Mouse (Mus musculus) MEL (cell line): ENCODE data around the gene Dhrs7b. TPM values are rescaled to one million over a fixed set of nuclear protein-coding genes. Genes with fewer than 3 reads are reported as not detected.

Source experiments
- DNase-seq: peaks from one replicate; pipeline ENCODE4 v3.0.0; 2011; ENCODE audit warnings: low read depth, low spot score
- H3K27ac ChIP-seq: 2 replicates; pipeline ENCODE4 v1.5.1; 2012; ENCODE audit warnings: low read depth, mild to moderate bottlenecking, control low read depth, low read length, moderate library complexity; ENCODE audit not compliant: control insufficient read depth
- H3K27me3 ChIP-seq, 2 experiments: fragments of 150-350 bp in 1 of 2; sonication (generic) in 1 of 2; 2 replicates each; pipeline ENCODE4 v1.6.1; 2012; ENCODE audit warnings: low read length in 2 of 2, mild to moderate bottlenecking in 2 of 2, improper control_type of control experiment in 1 of 2, moderate library complexity in 1 of 2; ENCODE audit not compliant: insufficient read depth in 2 of 2, control insufficient read depth in 1 of 2
- H3K36me3 ChIP-seq, 2 experiments: 2 replicates each; pipeline ENCODE4 v1.6.1; 2012 to 2014; ENCODE audit warnings: low read length in 2 of 2, improper control_type of control experiment in 1 of 2, inconsistent platforms in 1 of 2, mild to moderate bottlenecking in 1 of 2; ENCODE audit not compliant: insufficient read depth in 2 of 2, control insufficient read depth in 1 of 2
- H3K4me1 ChIP-seq, 2 experiments: fragments of 150-350 bp in 1 of 2; sonication (generic) in 1 of 2; 2 replicates each; pipeline ENCODE4 v1.6.1; 2012; ENCODE audit warnings: low read length in 2 of 2, improper control_type of control experiment in 1 of 2, mild to moderate bottlenecking in 1 of 2; ENCODE audit not compliant: insufficient read depth in 2 of 2, control insufficient read depth in 1 of 2
- H3K4me3 ChIP-seq, 2 experiments: fragments of 150-350 bp in 1 of 2; sonication (generic) in 1 of 2; 2 replicates each; pipeline ENCODE4 v1.5.1; 2012; ENCODE audit warnings: low read depth in 2 of 2, low read length in 2 of 2, mild to moderate bottlenecking in 2 of 2, moderate library complexity in 2 of 2, control low read depth in 1 of 2, improper control_type of control experiment in 1 of 2; ENCODE audit not compliant: control insufficient read depth in 1 of 2, insufficient read depth in 1 of 2
- H3K79me2 ChIP-seq: 2 replicates; pipeline ENCODE4 v1.6.1; 2012; ENCODE audit warnings: mild to moderate bottlenecking, low read length, moderate library complexity; ENCODE audit not compliant: control insufficient read depth, poor library complexity, insufficient read depth
- H3K9ac ChIP-seq: 2 replicates; pipeline ENCODE4 v1.6.1; 2012; ENCODE audit warnings: low read depth, mild to moderate bottlenecking, control low read depth, low read length, moderate library complexity; ENCODE audit not compliant: control insufficient read depth, poor library complexity, severe bottlenecking
- H3K9me3 ChIP-seq: fragments of 150-350 bp; sonication (generic); replicated peaks from 2 replicates; pipeline ENCODE4 v1.6.1; 2012; ENCODE audit warnings: mild to moderate bottlenecking, low read length, improper control_type of control experiment, moderate library complexity; ENCODE audit not compliant: insufficient read depth
- BHLHE40 ChIP-seq: IDR thresholded peaks from 2 replicates; pipeline ENCODE4 v1.6.1; 2012; ENCODE audit warnings: low read depth, mild to moderate bottlenecking, inconsistent platforms, low read length, improper control_type of control experiment, borderline replicate concordance
- CTCF ChIP-seq, 3 experiments: IDR thresholded peaks in 2 of 3; conservative IDR thresholded peaks in 1 of 3; 2 replicates each; pipeline ENCODE4 v1.5.1; 2011 to 2012; ENCODE audit warnings: low read length in 3 of 3, low read depth in 2 of 3, mild to moderate bottlenecking in 2 of 3, improper control_type of control experiment in 1 of 3, inconsistent platforms in 1 of 3, mixed read lengths in 1 of 3, moderate library complexity in 1 of 3; ENCODE audit not compliant: control insufficient read depth in 1 of 3, insufficient read depth in 1 of 3, poor library complexity in 1 of 3, severe bottlenecking in 1 of 3
- ELF1 ChIP-seq: IDR thresholded peaks from 2 replicates; pipeline ENCODE4 v1.6.1; 2014; ENCODE audit warnings: low read depth, mild to moderate bottlenecking, inconsistent platforms, low read length, improper control_type of control experiment, moderate library complexity
- EP300 ChIP-seq, 2 experiments: IDR thresholded peaks; 2 replicates each; pipeline ENCODE4 v1.6.1; 2011; ENCODE audit warnings: improper control_type of control experiment in 2 of 2, low read length in 2 of 2, low read depth in 1 of 2, mild to moderate bottlenecking in 1 of 2
- GABPA ChIP-seq: IDR thresholded peaks from 2 replicates; pipeline ENCODE4 v1.6.1; 2012; ENCODE audit warnings: low read depth, mild to moderate bottlenecking, inconsistent platforms, low read length, improper control_type of control experiment, moderate library complexity
- JUND ChIP-seq: IDR thresholded peaks from 2 replicates; pipeline ENCODE4 v1.6.1; 2011; ENCODE audit warnings: low read depth, mild to moderate bottlenecking, improper control_type of control experiment, low read length
- KAT2A ChIP-seq: conservative IDR thresholded peaks from 2 replicates; pipeline ENCODE4 v1.6.1; 2012; ENCODE audit warnings: low read depth, low read length, improper control_type of control experiment, inconsistent platforms
- MAFK ChIP-seq: IDR thresholded peaks from 2 replicates; pipeline ENCODE4 v1.6.1; 2011; ENCODE audit warnings: low read depth, mild to moderate bottlenecking, low read length, improper control_type of control experiment, borderline replicate concordance
- MAZ ChIP-seq: IDR thresholded peaks from 2 replicates; pipeline ENCODE4 v1.6.1; 2012; ENCODE audit warnings: low read depth, mild to moderate bottlenecking, inconsistent platforms, low read length, improper control_type of control experiment
- MEF2A ChIP-seq: IDR thresholded peaks from 2 replicates; pipeline ENCODE4 v1.6.1; 2014; ENCODE audit warnings: low read depth, mild to moderate bottlenecking, inconsistent platforms, low read length, improper control_type of control experiment; ENCODE audit not compliant: poor library complexity, insufficient replicate concordance, severe bottlenecking; ENCODE audit errors: extremely low read depth
- MXI1 ChIP-seq: IDR thresholded peaks from 2 replicates; pipeline ENCODE4 v1.6.1; 2011; ENCODE audit warnings: mild to moderate bottlenecking, low read depth, low read length, improper control_type of control experiment
- MYC ChIP-seq: IDR thresholded peaks from 2 replicates; pipeline ENCODE4 v1.6.1; 2011; ENCODE audit warnings: low read depth, mild to moderate bottlenecking, low read length, improper control_type of control experiment, moderate library complexity
- NELFE ChIP-seq: IDR thresholded peaks from 2 replicates; pipeline ENCODE4 v1.6.1; 2011; ENCODE audit warnings: low read depth, low read length, improper control_type of control experiment
- POLR2AphosphoS5 ChIP-seq: IDR thresholded peaks from 2 replicates; pipeline ENCODE4 v1.6.1; 2012; ENCODE audit warnings: low read depth, borderline replicate concordance, mild to moderate bottlenecking, inconsistent platforms, low read length, moderate library complexity, mixed read lengths
- RAD21 ChIP-seq: IDR thresholded peaks from 2 replicates; pipeline ENCODE4 v1.6.1; 2011; ENCODE audit warnings: mild to moderate bottlenecking, low read depth, low read length, improper control_type of control experiment
- RCOR1 ChIP-seq: IDR thresholded peaks from 2 replicates; pipeline ENCODE4 v1.6.1; 2012; ENCODE audit warnings: low read depth, mild to moderate bottlenecking, inconsistent platforms, low read length, improper control_type of control experiment
- SIN3A ChIP-seq: IDR thresholded peaks from 2 replicates; pipeline ENCODE4 v1.6.1; 2012; ENCODE audit warnings: low read length, improper control_type of control experiment, inconsistent platforms
- TAL1 ChIP-seq: IDR thresholded peaks from 2 replicates; pipeline ENCODE4 v1.6.1; 2012; ENCODE audit warnings: mild to moderate bottlenecking, inconsistent platforms, low read length, moderate library complexity, mixed read lengths
- TCF12 ChIP-seq: IDR thresholded peaks from 2 replicates; pipeline ENCODE4 v1.6.1; 2014; ENCODE audit warnings: low read depth, mild to moderate bottlenecking, inconsistent platforms, low read length, improper control_type of control experiment, moderate library complexity
- ZC3H11A ChIP-seq: IDR thresholded peaks from 2 replicates; pipeline ENCODE4 v1.6.1; 2012; ENCODE audit warnings: low read depth, mild to moderate bottlenecking, inconsistent platforms, low read length, improper control_type of control experiment
- ZNF384 ChIP-seq: IDR thresholded peaks from 2 replicates; pipeline ENCODE4 v1.6.1; 2012; ENCODE audit warnings: low read depth, mild to moderate bottlenecking, inconsistent platforms, low read length, improper control_type of control experiment
- polyA plus RNA-seq, 2 experiments: library from polyadenylated mRNA; stranded (reverse) in 1 of 2; unstranded in 1 of 2; fragments of >175 nt in 1 of 2; fragments of >200 nt in 1 of 2; gene quantifications; 2 replicates each; pipeline versions ENCODE4 v1.2.1 to v1.2.4; 2012; ENCODE audit warnings: low replicate concordance in 2 of 2, low read depth in 1 of 2; ENCODE audit not compliant: insufficient read length in 2 of 2, insufficient read depth in 1 of 2, missing spikeins in 1 of 2
- total RNA-seq: library from RNA; depleted of rRNA; stranded (reverse); fragments of 300-350 nt; gene quantifications from 2 replicates; pipeline ENCODE4 v1.2.3, GENCODE M21; 2012

Dhrs7b gene
- total and polyA plus RNA-seq, 3 experiments = 49.5 to 94.7 (median 81.5) TPM

GRCm38 (mm10) chr11:60828903-60829302 lies 1.5 kb upstream of the Dhrs7b start:
- H3K36me3 ChIP-seq = peaks cover 0 to 14% of the 10 kb centered on the region in 2 experiments; a peak in 2 of 4 replicates
- DNase-seq = peak; percentile 38
- H3K4me3 ChIP-seq = no peak overlapping the region
- H3K9ac ChIP-seq = no peak overlapping the region
- H3K79me2 ChIP-seq = peaks cover 16% of the 10 kb centered on the region
- no peak overlapping the region for H3K27ac ChIP-seq
- H3K4me1 ChIP-seq = peaks cover 4 to 18% of the 10 kb centered on the region in 2 experiments; a peak in 3 of 4 replicates
- TF ChIP-seq ZC3H11A (no peak), MYC (no peak), JUND (no peak), TCF12 (no peak), RAD21 (peak; percentile 44), MAFK (no peak), TAL1 (no peak), RCOR1 (no peak), CTCF (IDR thresholded peaks at IDR 0.05 in 2 of 3, conservative IDR thresholded peaks at IDR 0.05 in 1 of 3; ENCODE audit: control insufficient read depth in 1 of 3, insufficient read depth in 1 of 3, low read depth in 2 of 3, low read length in 3 of 3, poor library complexity in 1 of 3, severe bottlenecking in 1 of 3) (peak in 1 of 3 experiments; percentile 42; a peak in 2 of 6 replicates), MXI1 (no peak), ELF1 (no peak), MAZ (no peak), SIN3A (no peak), EP300 (IDR thresholded peaks at IDR 0.05; ENCODE audit: low read depth in 1 of 2, low read length in 2 of 2) (no peak), ZNF384 (no peak), GABPA (no peak), NELFE (no peak), POLR2AphosphoS5 (no peak)
- H3K27me3 ChIP-seq = no peaks in the 10 kb centered on the region
- no peaks in the 10 kb centered on the region for H3K9me3 ChIP-seq

- Histone ChIP-seq H3K4me3 (no peak overlapping the region), H3K79me2 (peaks cover 18% of the 10 kb centered on the region), H3K27ac (no peak overlapping the region), H3K9ac (no peak overlapping the region), H3K4me1 (0 out of 4 replicates have a peak, but pooled peaks cover 0 to 3% of the 10 kb centered on the region in 2 experiments), H3K9me3 (no peaks in the 10 kb centered on the region), H3K27me3 (no peaks in the 10 kb centered on the region), H3K36me3 (peaks cover 4 to 11% of the 10 kb centered on the region in 2 experiments)
- no peak for DNase-seq
- TF ChIP-seq MEF2A = no peak
- TF ChIP-seq ZNF384 = no peak
- no peak for TF ChIP-seq KAT2A
- TF ChIP-seq BHLHE40 = no peak
Measured at GRCm38 (mm10) chr11:60836897-60837296, 6.5 kb downstream of the Dhrs7b start.
